Mouse (Mus musculus): ENCODE results near the gene Psen2. TPM values are rescaled to one million over a fixed set of nuclear protein-coding genes. Genes with fewer than 3 reads are reported as not detected.
A peak's percentile ranks its signal among the peaks of the same experiment; 100 is the strongest.

Gene Psen2
- polyA plus RNA-seq, 1 experiment from 2014 or later: 5.2 TPM

DNA sequence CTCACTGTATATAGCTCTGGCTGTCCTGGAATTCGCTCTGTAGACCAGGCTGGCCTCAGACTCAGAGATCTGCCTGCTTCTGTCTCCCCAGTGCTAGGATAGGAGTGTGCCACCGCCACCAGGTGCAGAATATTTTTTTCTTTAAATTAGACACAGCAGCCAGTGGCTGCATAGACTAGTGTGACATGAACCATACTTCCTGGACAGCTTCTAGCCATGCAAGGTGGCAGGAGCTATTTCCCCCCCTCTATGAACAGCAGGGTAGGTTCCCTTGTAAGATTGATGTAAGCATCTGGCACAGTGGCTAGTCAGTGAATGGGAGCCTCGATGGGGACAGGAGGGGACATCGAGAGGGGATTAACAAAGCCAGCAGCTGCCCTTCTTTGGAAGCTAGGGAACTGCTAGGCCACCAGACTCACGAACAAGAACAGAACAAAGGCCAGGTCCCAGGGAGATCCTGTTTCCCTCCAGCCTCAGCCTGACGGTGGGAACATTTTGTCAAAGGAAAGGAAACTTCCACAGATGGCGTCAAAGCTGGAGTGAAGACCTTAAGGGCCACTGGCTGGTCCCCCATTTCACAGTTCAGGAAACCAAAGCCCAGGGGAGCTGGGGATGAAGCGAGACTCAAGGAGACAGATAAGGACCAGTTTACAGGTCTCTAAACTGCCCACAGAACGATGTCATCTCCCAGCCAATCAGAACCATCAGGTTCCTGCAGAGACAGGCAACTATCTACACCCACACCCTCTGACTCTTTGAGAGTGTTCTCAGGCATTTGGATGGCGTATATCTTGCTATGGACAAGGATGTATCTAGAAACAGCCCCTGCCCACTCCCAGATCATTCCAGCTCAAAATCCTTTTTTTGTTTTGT, 11.8 kb downstream of the Psen2 start:
- Histone ChIP-seq H3K4me2 (ENCODE audit: low read depth, low read length) (no peak overlapping the region), H3K27me3 (ENCODE audit: control insufficient read depth, insufficient read depth, low read length) (peaks cover 7% of the 10 kb centered on the region; the same call in 1 of the 2 replicates), H3K36me3 (replicated peaks; ENCODE audit: control insufficient read depth, insufficient read depth, low read depth, low read length) (no peaks in the 10 kb centered on the region), H3K9me3 (replicated peaks; ENCODE audit: control insufficient read depth, low read length) (no peaks in the 10 kb centered on the region), H3K27ac (replicated peaks; ENCODE audit: low read depth, low read length) (no peak overlapping the region), H3K4me3 (ENCODE audit: low read depth, low read length) (no peak overlapping the region), H3K9ac (replicated peaks; ENCODE audit: low read length) (no peak overlapping the region), H3K4me1 (ENCODE audit: control insufficient read depth, insufficient read depth, low read length) (no peaks in the 10 kb centered on the region; the same call in 1 of the 2 replicates)
- DNase-seq (ENCODE audit: low spot score): no peak
- ATAC-seq (replicated peaks; ENCODE audit: insufficient number of reproducible peaks, low FRiP score, low TSS enrichment, low read depth): no peak
- 48% methylated on average over 10 of the region's 10 CpGs for WGBS

DNA sequence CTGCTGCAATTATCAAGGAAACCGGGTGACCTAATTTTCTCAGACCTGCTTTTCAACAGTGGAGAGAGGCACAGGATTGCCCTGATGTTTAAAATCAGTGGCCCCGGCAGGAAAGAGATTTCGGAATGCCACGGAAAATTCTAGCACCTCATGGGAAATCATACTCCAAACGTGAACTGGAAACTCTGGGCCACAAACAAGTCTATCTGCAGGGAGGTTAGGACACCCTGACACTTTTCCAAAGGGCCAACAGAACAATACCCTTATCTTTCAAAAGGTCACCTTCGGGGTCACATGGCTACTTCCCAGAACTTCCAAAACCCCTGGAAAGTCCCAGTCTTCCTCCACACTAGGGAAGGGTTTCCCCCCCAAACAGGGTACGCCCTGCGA, 12.8 kb downstream of the Psen2 start:
- Histone ChIP-seq H3K4me3 (ENCODE audit: low read depth, low read length) (no peak overlapping the region), H3K9ac (replicated peaks; ENCODE audit: low read length) (no peak overlapping the region), H3K4me2 (ENCODE audit: low read depth, low read length) (no peak overlapping the region; the same call in 1 of the 2 replicates), H3K4me1 (ENCODE audit: control insufficient read depth, insufficient read depth, low read length) (no peaks in the 10 kb centered on the region), H3K27ac (replicated peaks; ENCODE audit: low read depth, low read length) (no peak overlapping the region), H3K9me3 (replicated peaks; ENCODE audit: control insufficient read depth, low read length) (no peaks in the 10 kb centered on the region), H3K27me3 (ENCODE audit: control insufficient read depth, insufficient read depth, low read length) (peaks cover 7% of the 10 kb centered on the region; the same call in 1 of the 2 replicates), H3K36me3 (replicated peaks; ENCODE audit: control insufficient read depth, insufficient read depth, low read depth, low read length) (no peaks in the 10 kb centered on the region)
- no peak for ATAC-seq (replicated peaks; ENCODE audit: insufficient number of reproducible peaks, low FRiP score, low TSS enrichment, low read depth)
- no peak for DNase-seq (ENCODE audit: low spot score)
- 51% methylated on average over 8 of the region's 8 CpGs for WGBS

DNA sequence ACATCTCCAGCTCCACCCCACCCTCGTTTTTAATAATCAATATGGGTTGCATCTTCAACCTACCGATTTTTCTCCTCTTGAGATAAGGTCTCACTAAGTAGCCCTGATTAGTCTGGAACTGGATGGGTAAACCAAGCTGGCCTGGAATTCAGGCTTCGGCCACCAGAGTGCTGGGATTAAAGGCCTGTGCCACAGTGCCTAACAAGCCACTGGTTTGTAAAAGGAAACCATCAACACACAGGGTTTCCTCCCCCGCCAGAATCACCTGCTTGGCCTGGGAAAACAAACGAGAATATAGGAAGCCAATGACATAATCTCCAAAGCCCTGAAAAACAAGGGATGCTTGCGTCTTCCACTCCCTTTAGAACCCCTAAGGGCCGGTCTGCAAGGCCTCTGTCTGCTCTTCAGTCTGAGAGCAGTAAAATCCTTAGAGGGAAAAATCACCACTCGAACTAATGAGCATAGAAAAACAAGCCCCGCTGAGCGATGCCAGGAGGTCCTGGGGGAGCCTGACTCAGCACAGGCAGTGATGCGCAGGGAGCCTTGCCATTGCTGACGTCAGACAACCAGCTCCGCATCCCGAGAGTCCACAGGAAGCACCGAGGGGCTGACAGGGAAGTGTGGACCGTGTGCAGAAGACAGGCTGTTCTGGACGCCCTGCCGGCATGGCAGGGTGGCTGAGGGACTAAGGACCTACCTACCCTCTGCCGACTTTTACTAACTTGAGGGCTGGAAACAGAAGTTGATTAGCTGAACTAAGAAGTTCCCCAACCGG, 13.4 kb downstream of the Psen2 start:
- peaks cover 4% of the 10 kb centered on the region; the same call in 1 of the 2 replicates for H3K27me3 ChIP-seq (ENCODE audit: control insufficient read depth, insufficient read depth, low read length)
- no peak for ATAC-seq (replicated peaks; ENCODE audit: insufficient number of reproducible peaks, low FRiP score, low TSS enrichment, low read depth)
- WGBS: 11% methylated on average over 20 of the region's 20 CpGs
- no peaks in the 10 kb centered on the region for H3K4me1 ChIP-seq (ENCODE audit: control insufficient read depth, insufficient read depth, low read length)
- no peaks in the 10 kb centered on the region for H3K36me3 ChIP-seq (replicated peaks; ENCODE audit: control insufficient read depth, insufficient read depth, low read depth, low read length)
- peak; percentile 58 for DNase-seq (ENCODE audit: low spot score)
- H3K4me2 ChIP-seq (ENCODE audit: low read depth, low read length): no peak overlapping the region; the same call in 1 of the 2 replicates
- H3K9ac ChIP-seq (replicated peaks; ENCODE audit: low read length): peak overlapping the region; percentile 18
- no peak overlapping the region for H3K4me3 ChIP-seq (ENCODE audit: low read depth, low read length)
- no peak overlapping the region for H3K27ac ChIP-seq (replicated peaks; ENCODE audit: low read depth, low read length)
- H3K9me3 ChIP-seq (replicated peaks; ENCODE audit: control insufficient read depth, low read length): no peaks in the 10 kb centered on the region

DNA sequence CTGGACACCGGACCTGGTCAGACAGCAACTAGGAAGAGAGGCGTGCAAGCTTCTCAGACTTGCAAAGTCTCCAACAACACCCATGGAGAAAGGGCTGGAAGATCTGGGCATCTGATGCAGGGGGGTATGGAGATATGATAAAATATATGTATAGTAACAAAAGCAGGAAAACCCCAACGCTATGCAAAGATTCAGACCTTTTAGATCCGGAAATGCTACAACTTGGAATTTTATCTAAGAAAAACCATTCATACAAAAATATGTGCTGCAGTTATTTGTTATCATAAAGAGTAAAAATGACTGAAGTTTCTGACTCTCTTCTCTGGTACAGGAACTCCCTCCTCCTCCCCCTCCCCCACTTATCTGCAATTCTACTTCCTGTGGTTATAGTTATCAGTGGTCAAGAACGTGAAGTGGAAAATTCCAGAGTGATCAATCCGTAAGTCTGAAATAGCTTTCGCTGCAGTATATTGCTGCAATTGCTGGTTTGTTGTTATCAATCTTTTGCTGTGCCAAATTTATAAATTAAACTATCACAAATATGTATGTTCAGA, 14.6 kb downstream of the Psen2 start:
- WGBS: 87% methylated on average over 7 of the region's 7 CpGs
- H3K9ac ChIP-seq (replicated peaks; ENCODE audit: low read length): no peak overlapping the region
- ATAC-seq (replicated peaks; ENCODE audit: insufficient number of reproducible peaks, low FRiP score, low TSS enrichment, low read depth) (no peak), DNase-seq (ENCODE audit: low spot score) (no peak)
- H3K27ac ChIP-seq (replicated peaks; ENCODE audit: low read depth, low read length): no peak overlapping the region
- H3K4me3 ChIP-seq (ENCODE audit: low read depth, low read length): no peak overlapping the region
- no peaks in the 10 kb centered on the region for H3K27me3 ChIP-seq (ENCODE audit: control insufficient read depth, insufficient read depth, low read length)
- no peaks in the 10 kb centered on the region for H3K36me3 ChIP-seq (replicated peaks; ENCODE audit: control insufficient read depth, insufficient read depth, low read depth, low read length)
- H3K9me3 ChIP-seq (replicated peaks; ENCODE audit: control insufficient read depth, low read length): no peaks in the 10 kb centered on the region
- no peak overlapping the region for H3K4me2 ChIP-seq (ENCODE audit: low read depth, low read length)
- no peaks in the 10 kb centered on the region for H3K4me1 ChIP-seq (ENCODE audit: control insufficient read depth, insufficient read depth, low read length)

DNA sequence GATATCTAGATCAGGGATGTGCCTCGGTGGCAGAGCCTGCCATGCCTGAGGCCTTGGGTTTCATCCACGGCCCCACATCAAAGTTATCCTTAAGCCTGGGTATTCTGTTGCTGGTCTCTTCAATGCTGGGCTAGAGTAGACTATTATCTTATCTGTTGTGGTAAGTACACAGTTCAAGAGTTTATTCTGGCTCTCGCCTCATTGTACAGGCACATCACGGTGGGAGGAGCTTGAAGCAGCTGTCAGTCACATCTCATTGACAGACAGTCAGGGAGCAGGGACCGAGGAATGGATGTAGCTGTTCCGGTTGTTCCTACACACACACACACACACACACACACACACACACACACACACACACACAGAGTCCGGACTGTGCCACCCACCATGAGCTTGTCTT, 15.3 kb downstream of the Psen2 start:
- 80% methylated on average over 7 of the region's 7 CpGs for WGBS
- Histone ChIP-seq H3K9ac (replicated peaks; ENCODE audit: low read length) (no peak overlapping the region), H3K27me3 (ENCODE audit: control insufficient read depth, insufficient read depth, low read length) (no peaks in the 10 kb centered on the region), H3K4me1 (ENCODE audit: control insufficient read depth, insufficient read depth, low read length) (no peaks in the 10 kb centered on the region), H3K9me3 (replicated peaks; ENCODE audit: control insufficient read depth, low read length) (no peaks in the 10 kb centered on the region), H3K27ac (replicated peaks; ENCODE audit: low read depth, low read length) (no peak overlapping the region), H3K4me2 (ENCODE audit: low read depth, low read length) (no peak overlapping the region), H3K36me3 (replicated peaks; ENCODE audit: control insufficient read depth, insufficient read depth, low read depth, low read length) (no peaks in the 10 kb centered on the region), H3K4me3 (ENCODE audit: low read depth, low read length) (no peak overlapping the region)
- DNase-seq (ENCODE audit: low spot score) (no peak), ATAC-seq (replicated peaks; ENCODE audit: insufficient number of reproducible peaks, low FRiP score, low TSS enrichment, low read depth) (no peak)

DNA sequence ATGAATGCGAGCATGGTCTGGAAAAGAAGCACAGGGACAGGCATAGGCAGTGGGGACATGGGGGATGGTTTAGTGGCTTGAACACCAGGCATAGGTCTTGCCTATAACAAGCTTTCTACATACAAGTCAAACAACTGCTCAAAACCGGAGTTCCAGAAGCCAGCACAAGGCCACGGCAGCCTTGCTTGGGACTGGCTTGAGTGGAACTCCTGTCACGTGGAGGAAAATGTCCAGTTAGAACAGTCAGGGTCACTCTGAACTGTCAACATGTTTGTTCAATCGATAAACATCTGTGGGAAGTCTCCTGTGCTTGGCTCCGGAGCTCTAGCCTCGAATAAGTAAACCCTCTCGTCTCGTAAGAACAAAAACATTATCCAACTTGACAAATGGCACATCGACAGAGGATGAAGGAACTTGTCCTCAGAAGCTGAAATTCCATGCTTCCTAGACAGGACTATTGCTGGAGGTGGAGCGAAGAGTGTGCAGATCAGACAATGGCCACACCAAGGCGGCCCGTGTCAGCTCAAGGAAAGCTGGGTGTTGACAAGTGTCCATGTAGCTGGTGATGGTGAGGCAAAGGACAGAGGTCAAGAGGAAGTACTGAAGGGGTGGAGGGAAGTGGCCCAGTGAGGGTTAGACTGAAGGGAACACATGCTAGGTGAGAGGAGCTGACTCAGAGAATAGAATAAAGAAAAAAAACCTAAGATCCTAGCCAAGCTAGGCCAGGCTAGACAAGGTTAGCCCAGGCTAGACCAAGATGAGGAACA, 17.3 kb downstream of the Psen2 start:
- Histone ChIP-seq H3K36me3 (replicated peaks; ENCODE audit: control insufficient read depth, insufficient read depth, low read depth, low read length) (no peaks in the 10 kb centered on the region), H3K4me2 (ENCODE audit: low read depth, low read length) (no peak overlapping the region), H3K27ac (replicated peaks; ENCODE audit: low read depth, low read length) (no peak overlapping the region), H3K4me3 (ENCODE audit: low read depth, low read length) (no peak overlapping the region), H3K9ac (replicated peaks; ENCODE audit: low read length) (no peak overlapping the region), H3K9me3 (replicated peaks; ENCODE audit: control insufficient read depth, low read length) (no peaks in the 10 kb centered on the region), H3K4me1 (ENCODE audit: control insufficient read depth, insufficient read depth, low read length) (no peaks in the 10 kb centered on the region), H3K27me3 (ENCODE audit: control insufficient read depth, insufficient read depth, low read length) (no peaks in the 10 kb centered on the region)
- 87% methylated on average over 13 of the region's 13 CpGs for WGBS
- ATAC-seq (replicated peaks; ENCODE audit: insufficient number of reproducible peaks, low FRiP score, low TSS enrichment, low read depth): no peak
- DNase-seq (ENCODE audit: low spot score): no peak

DNA sequence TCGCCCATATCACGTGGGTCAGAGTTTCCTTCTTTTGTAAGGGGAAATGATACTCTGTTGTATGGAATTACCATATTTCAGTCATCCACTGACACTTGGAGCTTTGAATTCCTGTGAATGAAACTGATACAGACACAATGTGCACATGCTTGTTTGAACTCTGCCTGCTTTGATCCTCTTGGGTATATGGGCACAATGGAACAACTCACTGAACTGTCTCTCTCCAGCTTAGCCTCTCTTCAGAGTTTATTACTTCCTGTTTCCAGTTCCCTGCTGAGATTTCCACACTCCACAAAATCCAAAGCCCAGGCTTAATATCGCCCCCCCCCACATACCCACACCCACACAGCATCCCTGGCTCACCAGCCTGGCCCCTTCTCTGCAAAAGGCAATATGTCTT, 31.5 kb downstream of the Psen2 start:
- no peak for DNase-seq (ENCODE audit: low spot score)
- Histone ChIP-seq H3K4me1 (ENCODE audit: control insufficient read depth, insufficient read depth, low read length) (no peaks in the 10 kb centered on the region), H3K4me3 (ENCODE audit: low read depth, low read length) (no peak overlapping the region), H3K27me3 (ENCODE audit: control insufficient read depth, insufficient read depth, low read length) (no peaks in the 10 kb centered on the region), H3K9me3 (replicated peaks; ENCODE audit: control insufficient read depth, low read length) (no peaks in the 10 kb centered on the region), H3K9ac (replicated peaks; ENCODE audit: low read length) (no peak overlapping the region), H3K4me2 (ENCODE audit: low read depth, low read length) (no peak overlapping the region), H3K36me3 (replicated peaks; ENCODE audit: control insufficient read depth, insufficient read depth, low read depth, low read length) (no peaks in the 10 kb centered on the region), H3K27ac (replicated peaks; ENCODE audit: low read depth, low read length) (no peak overlapping the region)
- 76% methylated on average over 3 of the region's 3 CpGs for WGBS
- no peak for ATAC-seq (replicated peaks; ENCODE audit: insufficient number of reproducible peaks, low FRiP score, low TSS enrichment, low read depth)

All from embryonic facial prominence, embryonic 11.5 days (tissue).